Mouse (Mus musculus) midbrain, embryonic 13.5 days (tissue): ENCODE measurements around the gene Tpk1. TPM values are rescaled to one million over a fixed set of nuclear protein-coding genes. Genes with fewer than 3 reads are reported as not detected.
"Not testable (repeated sequence)": the region's sequence is repeated elsewhere in the genome, so short reads cannot be mapped to it uniquely, and the experiment has no call there.

Source experiments
- ATAC-seq: fragments of 200-750 bp; cut with Nextera tagmentation; 2 replicates; pipeline ENCODE4 v1.8.0; 2017; ENCODE audit warnings: mild to moderate bottlenecking, moderate TSS enrichment, moderate library complexity
- H3K27ac ChIP-seq: fragments of 300-500 bp; sonication (generic); 2 replicates; pipeline ENCODE4 v1.5.1; 2015; ENCODE audit warnings: inconsistent platforms, mild to moderate bottlenecking, moderate library complexity
- H3K27me3 ChIP-seq: fragments of 300-500 bp; sonication (generic); 2 replicates; pipeline ENCODE4 v1.6.1; 2015; ENCODE audit warnings: mild to moderate bottlenecking, inconsistent platforms
- H3K36me3 ChIP-seq: fragments of 300-500 bp; sonication (generic); 2 replicates; pipeline ENCODE4 v1.6.1; 2015; ENCODE audit warnings: mild to moderate bottlenecking, inconsistent platforms
- H3K4me1 ChIP-seq: fragments of 300-500 bp; sonication (generic); replicated peaks from 2 replicates; pipeline ENCODE4 v1.6.1; 2015; ENCODE audit warnings: inconsistent platforms
- H3K4me2 ChIP-seq: fragments of 300-500 bp; sonication (generic); replicated peaks from 2 replicates; pipeline ENCODE4 v1.6.1; 2015; ENCODE audit warnings: moderate library complexity, mild to moderate bottlenecking, inconsistent platforms
- H3K4me3 ChIP-seq: fragments of 300-500 bp; sonication (generic); replicated peaks from 2 replicates; pipeline ENCODE4 v1.5.1; 2015; ENCODE audit warnings: mild to moderate bottlenecking, inconsistent platforms
- H3K9ac ChIP-seq: fragments of 300-500 bp; sonication (generic); replicated peaks from 2 replicates; pipeline ENCODE4 v1.6.1; 2015; ENCODE audit warnings: mild to moderate bottlenecking, inconsistent platforms
- H3K9me3 ChIP-seq: fragments of 300-500 bp; sonication (generic); 2 replicates; pipeline ENCODE4 v1.6.1; 2016; ENCODE audit warnings: mild to moderate bottlenecking, inconsistent platforms
- WGBS: fragments of 180-500 bp; shearing (Covaris S2); methylation state at CpG from one replicate; pipeline ENCODE4 v1.1.7; 2015; 5-methylcytosine and 5-hydroxymethylcytosine counted together
- polyA plus RNA-seq: library from polyadenylated mRNA; unstranded; fragments of >200 nt; fragmentation: Nextera tagmentation; extraction: Ambion mirVana; gene quantifications from 2 replicates; pipeline ENCODE4 v1.2.1, GENCODE M21; 2015

Gene Tpk1
- polyA plus RNA-seq, 1 experiment from 2014 or later: 5.8 TPM

- H3K27ac ChIP-seq: no peak overlapping the region
- H3K36me3 ChIP-seq: no peaks in the 10 kb centered on the region
- no peak overlapping the region for H3K9ac ChIP-seq
- H3K27me3 ChIP-seq: no peaks in the 10 kb centered on the region
- H3K4me3 ChIP-seq: no peak overlapping the region
- WGBS: 90% methylated on average over 11 of the region's 11 CpGs
- H3K9me3 ChIP-seq: no peaks in the 10 kb centered on the region
- no peaks in the 10 kb centered on the region for H3K4me1 ChIP-seq
- no peak overlapping the region for H3K4me2 ChIP-seq
- no peak for ATAC-seq
Observed at GRCm38 (mm10) chr6:43636980-43637638, 29.0 kb downstream of the Tpk1 start.

- Histone ChIP-seq H3K4me2 (no peak overlapping the region), H3K4me1 (no peaks in the 10 kb centered on the region), H3K27ac (no peak overlapping the region), H3K4me3 (no peak overlapping the region), H3K9ac (no peak overlapping the region), H3K36me3 (no peaks in the 10 kb centered on the region), H3K27me3 (no peaks in the 10 kb centered on the region), H3K9me3 (no peaks in the 10 kb centered on the region)
- no peak for ATAC-seq
- 90% methylated on average over 3 of the region's 3 CpGs for WGBS
Observed at GRCm38 (mm10) chr6:43633308-43633963, 32.6 kb downstream of the Tpk1 start.

- Histone ChIP-seq H3K27me3 (no peaks in the 10 kb centered on the region), H3K9ac (no peak overlapping the region), H3K4me2 (no peak overlapping the region), H3K4me1 (no peaks in the 10 kb centered on the region), H3K4me3 (no peak overlapping the region), H3K9me3 (no peaks in the 10 kb centered on the region), H3K36me3 (no peaks in the 10 kb centered on the region), H3K27ac (no peak overlapping the region)
- ATAC-seq: no peak
Observed at GRCm38 (mm10) chr6:43632871-43633270, 33.2 kb downstream of the Tpk1 start.

- H3K9me3 ChIP-seq, H3K36me3 ChIP-seq, H3K27me3 ChIP-seq, H3K4me2 ChIP-seq, ATAC-seq, H3K9ac ChIP-seq, H3K27ac ChIP-seq, H3K4me3 ChIP-seq, H3K4me1 ChIP-seq: not testable (repeated sequence)
- WGBS: 99% methylated on average over 6 of the region's 6 CpGs
Observed at GRCm38 (mm10) chr6:43623448-43623847, 42.6 kb downstream of the Tpk1 start.

- Histone ChIP-seq H3K27ac (no peak overlapping the region), H3K36me3 (no peaks in the 10 kb centered on the region), H3K9me3 (no peaks in the 10 kb centered on the region), H3K9ac (no peak overlapping the region), H3K4me1 (no peaks in the 10 kb centered on the region), H3K4me3 (no peak overlapping the region), H3K4me2 (no peak overlapping the region), H3K27me3 (no peaks in the 10 kb centered on the region)
- 81% methylated on average over 3 of the region's 3 CpGs for WGBS
- no peak for ATAC-seq
Observed at GRCm38 (mm10) chr6:43619258-43619657, 46.8 kb downstream of the Tpk1 start.

GRCm38 (mm10) chr6:43611770-43612169, 54.3 kb downstream of the Tpk1 start:
- Histone ChIP-seq H3K27ac (no peak overlapping the region), H3K4me2 (no peak overlapping the region), H3K27me3 (no peaks in the 10 kb centered on the region), H3K9me3 (no peaks in the 10 kb centered on the region), H3K4me3 (no peak overlapping the region), H3K9ac (no peak overlapping the region), H3K36me3 (no peaks in the 10 kb centered on the region), H3K4me1 (no peaks in the 10 kb centered on the region)
- ATAC-seq: no peak
- WGBS: 90% methylated on average over 2 of the region's 2 CpGs

- Histone ChIP-seq H3K4me1 (no peaks in the 10 kb centered on the region), H3K27me3 (no peaks in the 10 kb centered on the region), H3K9me3 (no peaks in the 10 kb centered on the region), H3K27ac (no peak overlapping the region), H3K9ac (no peak overlapping the region), H3K4me2 (no peak overlapping the region), H3K36me3 (no peaks in the 10 kb centered on the region), H3K4me3 (no peak overlapping the region)
- 89% methylated on average over 4 of the region's 4 CpGs for WGBS
- ATAC-seq: no peak
Observed at GRCm38 (mm10) chr6:43590841-43591541, 75.1 kb downstream of the Tpk1 start.

GRCm38 (mm10) chr6:43585274-43585673, 80.8 kb downstream of the Tpk1 start:
- H3K4me1 ChIP-seq: no peaks in the 10 kb centered on the region
- ATAC-seq: no peak
- no peaks in the 10 kb centered on the region for H3K36me3 ChIP-seq
- H3K27me3 ChIP-seq: no peaks in the 10 kb centered on the region
- 95% methylated on average over 2 of the region's 2 CpGs for WGBS
- no peak overlapping the region for H3K9ac ChIP-seq
- H3K9me3 ChIP-seq: no peaks in the 10 kb centered on the region
- no peak overlapping the region for H3K4me2 ChIP-seq
- H3K4me3 ChIP-seq: no peak overlapping the region
- H3K27ac ChIP-seq: no peak overlapping the region

GRCm38 (mm10) chr6:43581809-43582208, 84.3 kb downstream of the Tpk1 start:
- H3K9ac ChIP-seq: no peak overlapping the region

GRCm38 (mm10) chr6:43567885-43568284, 98.2 kb downstream of the Tpk1 start:
- no peaks in the 10 kb centered on the region for H3K9me3 ChIP-seq
- H3K4me3 ChIP-seq: no peak overlapping the region
- no peak overlapping the region for H3K9ac ChIP-seq
- WGBS: 92% methylated on average over 1 of the region's 1 CpGs
- H3K36me3 ChIP-seq: no peaks in the 10 kb centered on the region
- H3K27ac ChIP-seq: no peak overlapping the region
- H3K27me3 ChIP-seq: no peaks in the 10 kb centered on the region
- ATAC-seq: no peak
- H3K4me2 ChIP-seq: no peak overlapping the region
- H3K4me1 ChIP-seq: no peaks in the 10 kb centered on the region

More at GRCm38 (mm10) chr6:43581809-43582208, 84.3 kb downstream of the Tpk1 start:
- ATAC-seq: no peak
- no peaks in the 10 kb centered on the region for H3K36me3 ChIP-seq
- 85% methylated on average over 2 of the region's 2 CpGs for WGBS
- H3K4me3 ChIP-seq: no peak overlapping the region
- H3K9me3 ChIP-seq: no peaks in the 10 kb centered on the region
- H3K27me3 ChIP-seq: no peaks in the 10 kb centered on the region
- no peak overlapping the region for H3K27ac ChIP-seq
- H3K4me2 ChIP-seq: no peak overlapping the region
- H3K4me1 ChIP-seq: no peaks in the 10 kb centered on the region

GRCm38 (mm10) chr6:43562474-43562873, 103.6 kb downstream of the Tpk1 start:
- H3K4me3 ChIP-seq: no peak overlapping the region
- no peaks in the 10 kb centered on the region for H3K36me3 ChIP-seq
- no peak overlapping the region for H3K27ac ChIP-seq
- H3K27me3 ChIP-seq: no peaks in the 10 kb centered on the region
- no peak overlapping the region for H3K9ac ChIP-seq
- H3K9me3 ChIP-seq: no peaks in the 10 kb centered on the region
- WGBS: 86% methylated on average over 4 of the region's 4 CpGs
- no peak overlapping the region for H3K4me2 ChIP-seq
- no peaks in the 10 kb centered on the region for H3K4me1 ChIP-seq
- ATAC-seq: no peak

- Histone ChIP-seq H3K9me3 (no peaks in the 10 kb centered on the region), H3K9ac (no peak overlapping the region), H3K4me3 (no peak overlapping the region), H3K4me1 (no peaks in the 10 kb centered on the region), H3K27me3 (no peaks in the 10 kb centered on the region), H3K27ac (no peak overlapping the region), H3K4me2 (no peak overlapping the region), H3K36me3 (no peaks in the 10 kb centered on the region)
- ATAC-seq: no peak
- WGBS: 89% methylated on average over 1 of the region's 1 CpGs
Observed at GRCm38 (mm10) chr6:43551410-43551809, 114.7 kb downstream of the Tpk1 start.
